Mouse (Mus musculus): ENCODE data around the gene Cdc6. TPM values are rescaled to one million over a fixed set of nuclear protein-coding genes. Genes with fewer than 3 reads are reported as not detected.

The Cdc6 gene
- polyA plus RNA-seq, 1 experiment: 0.65 TPM

- Histone ChIP-seq H3K4me1 (ENCODE audit: control insufficient read depth, insufficient read depth, insufficient read length, low read length) (peaks cover 38% of the 10 kb centered on the region), H3K4me3 (ENCODE audit: low read depth, low read length) (peak overlapping the region; percentile 72), H3K36me3 (ENCODE audit: control insufficient read depth, insufficient read depth, low read length) (peaks cover 9% of the 10 kb centered on the region), H3K27ac (ENCODE audit: insufficient read depth, low read depth, low read length) (peak overlapping the region; percentile 88), H3K27me3 (ENCODE audit: control insufficient read depth, insufficient read depth, low read length) (no peaks in the 10 kb centered on the region)
- TF ChIP-seq CTCF (IDR thresholded peaks at IDR 0.05; ENCODE audit: extremely low read depth, insufficient read length, insufficient replicate concordance, low read depth, low read length) (no peak), POLR2A (IDR thresholded peaks at IDR 0.05; ENCODE audit: low read depth, low read length) (no peak)
- 6% methylated on average over 8 of the region's 8 CpGs for WGBS
Measured at GRCm38 (mm10) chr11:98961766-98962165, 54.2 kb downstream of the Cdc6 start.

DNA sequence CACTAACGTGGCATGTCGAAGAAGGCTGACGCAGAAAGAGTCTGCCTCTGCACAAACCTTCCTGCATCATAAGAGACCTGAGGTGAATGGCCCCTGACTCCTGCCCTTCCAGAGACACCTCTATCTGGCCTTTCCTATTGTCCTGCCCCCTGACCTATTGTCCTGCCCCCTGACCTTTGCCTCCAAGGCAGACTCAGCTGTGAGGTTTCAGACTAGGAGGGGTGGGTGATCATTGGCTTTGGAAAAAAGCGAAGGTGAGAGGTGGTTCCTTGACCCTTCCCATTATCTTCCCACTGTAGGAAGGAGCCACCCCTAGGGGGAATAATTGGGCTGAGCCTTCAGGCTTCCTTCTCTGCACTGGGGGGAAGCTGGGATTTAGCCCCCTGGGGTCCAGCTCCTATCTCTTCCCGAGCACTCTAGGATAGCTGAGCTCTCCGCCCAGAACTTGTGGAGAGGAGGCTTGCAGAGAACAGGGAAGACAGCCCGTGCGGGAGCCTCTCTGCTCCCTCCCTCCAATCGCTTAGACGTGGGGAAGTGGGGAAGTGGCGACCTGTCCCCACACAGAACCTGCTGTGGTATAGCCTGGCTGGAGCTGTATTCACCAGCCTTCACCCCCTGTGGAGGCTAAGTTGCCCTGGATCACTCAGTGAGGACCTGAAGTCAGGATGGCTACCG lies 55.0 kb downstream of the Cdc6 start:
- 12% methylated on average over 12 of the region's 12 CpGs for WGBS
- peaks cover 38% of the 10 kb centered on the region for H3K4me1 ChIP-seq (ENCODE audit: control insufficient read depth, insufficient read depth, insufficient read length, low read length)

DNA sequence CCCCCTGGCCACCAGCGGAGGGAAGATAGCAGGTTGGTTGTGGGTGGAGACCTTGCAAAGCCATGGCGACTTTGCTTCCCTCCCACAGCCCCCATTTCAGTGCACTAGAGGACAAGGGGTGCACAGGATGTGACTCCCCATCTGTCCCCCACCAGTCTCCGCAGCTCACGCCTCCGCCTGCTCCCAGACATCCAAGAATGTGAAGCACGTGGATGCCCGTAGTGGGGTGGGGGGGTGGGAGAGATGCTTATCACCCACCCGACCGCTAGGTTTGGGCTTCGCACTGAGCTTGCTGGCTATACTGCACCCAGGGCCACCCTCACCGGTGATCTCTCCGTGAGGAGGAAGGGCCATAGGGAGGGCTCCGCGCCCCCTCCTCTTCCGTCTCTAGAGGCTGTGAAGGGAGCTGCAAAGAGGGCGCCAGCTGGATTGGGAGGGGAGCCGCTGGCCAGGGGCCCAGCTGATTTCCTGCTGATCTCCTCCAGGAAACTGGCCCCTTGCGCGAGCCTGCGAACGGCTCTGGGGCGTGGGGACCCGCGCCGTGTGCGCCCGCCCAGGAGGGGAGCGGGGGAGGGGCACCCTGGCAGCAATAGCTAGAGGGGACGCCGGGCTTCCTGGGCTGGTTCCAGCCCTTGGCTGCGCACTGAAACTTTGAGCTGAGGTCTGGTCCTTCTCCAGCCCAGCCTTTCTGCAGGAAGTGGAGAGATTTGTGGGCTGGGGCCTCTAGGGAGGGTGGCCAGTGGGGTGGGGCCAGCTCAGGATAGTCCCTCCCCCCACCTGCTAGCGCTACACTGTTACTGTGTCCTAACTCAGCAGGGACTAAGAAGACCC lies 55.8 kb downstream of the Cdc6 start:
- WGBS: under 1% methylated on average over 32 of the region's 32 CpGs
- Histone ChIP-seq H3K27me3 (ENCODE audit: control insufficient read depth, insufficient read depth, low read length) (no peaks in the 10 kb centered on the region), H3K4me1 (ENCODE audit: control insufficient read depth, insufficient read depth, insufficient read length, low read length) (peaks cover 38% of the 10 kb centered on the region), H3K36me3 (ENCODE audit: control insufficient read depth, insufficient read depth, low read length) (peaks cover 25% of the 10 kb centered on the region), H3K4me3 (ENCODE audit: low read depth, low read length) (peak overlapping the region; percentile 72), H3K27ac (ENCODE audit: insufficient read depth, low read depth, low read length) (peak overlapping the region; percentile 51)
- TF ChIP-seq CTCF (IDR thresholded peaks at IDR 0.05; ENCODE audit: extremely low read depth, insufficient read length, insufficient replicate concordance, low read depth, low read length) (no peak; the same call in 1 of the 2 replicates), POLR2A (IDR thresholded peaks at IDR 0.05; ENCODE audit: low read depth, low read length) (no peak)

More for the DNA sequence above, 55.0 kb downstream of the Cdc6 start:
- no peak for TF ChIP-seq CTCF (IDR thresholded peaks at IDR 0.05; ENCODE audit: extremely low read depth, insufficient read length, insufficient replicate concordance, low read depth, low read length)
- TF ChIP-seq POLR2A (IDR thresholded peaks at IDR 0.05; ENCODE audit: low read depth, low read length): no peak
- Histone ChIP-seq H3K27me3 (ENCODE audit: control insufficient read depth, insufficient read depth, low read length) (no peaks in the 10 kb centered on the region), H3K27ac (ENCODE audit: insufficient read depth, low read depth, low read length) (peak overlapping the region; percentile 36), H3K4me3 (ENCODE audit: low read depth, low read length) (peak overlapping the region; percentile 72), H3K36me3 (ENCODE audit: control insufficient read depth, insufficient read depth, low read length) (peaks cover 17% of the 10 kb centered on the region)

DNA sequence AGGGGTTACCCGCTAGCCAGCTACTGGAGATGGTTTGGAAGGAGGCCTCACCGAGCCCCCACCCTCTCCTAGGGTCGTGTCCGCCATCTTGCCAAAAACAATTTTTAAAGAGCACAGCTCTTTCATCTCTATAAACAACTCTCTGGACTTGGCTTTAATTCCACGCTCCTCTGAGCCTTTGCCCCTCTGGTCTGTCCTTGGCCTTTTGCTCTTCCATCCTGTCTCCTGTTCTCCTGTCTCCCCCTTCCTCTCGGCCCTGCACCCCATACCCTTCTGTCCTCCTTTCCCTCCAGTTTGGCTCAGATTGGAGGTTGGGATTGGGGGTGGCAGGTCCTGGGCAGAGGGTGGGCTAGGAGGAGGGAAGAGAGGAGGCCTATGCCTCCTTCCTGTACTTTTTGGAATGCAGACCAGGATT lies 56.6 kb downstream of the Cdc6 start:
- peak overlapping the region; percentile 43 for H3K27ac ChIP-seq (ENCODE audit: insufficient read depth, low read depth, low read length)
- H3K36me3 ChIP-seq (ENCODE audit: control insufficient read depth, insufficient read depth, low read length): peaks cover 32% of the 10 kb centered on the region
- H3K4me1 ChIP-seq (ENCODE audit: control insufficient read depth, insufficient read depth, insufficient read length, low read length): peaks cover 38% of the 10 kb centered on the region
- WGBS: 12% methylated on average over 6 of the region's 6 CpGs
- no peak for TF ChIP-seq POLR2A (IDR thresholded peaks at IDR 0.05; ENCODE audit: low read depth, low read length)
- TF ChIP-seq CTCF (IDR thresholded peaks at IDR 0.05; ENCODE audit: extremely low read depth, insufficient read length, insufficient replicate concordance, low read depth, low read length): no peak
- H3K27me3 ChIP-seq (ENCODE audit: control insufficient read depth, insufficient read depth, low read length): no peaks in the 10 kb centered on the region
- H3K4me3 ChIP-seq (ENCODE audit: low read depth, low read length): peak overlapping the region; percentile 72

GRCm38 (mm10) chr11:98964616-98965415 lies 57.2 kb downstream of the Cdc6 start:
- Histone ChIP-seq H3K36me3 (ENCODE audit: control insufficient read depth, insufficient read depth, low read length) (peaks cover 37% of the 10 kb centered on the region), H3K27ac (ENCODE audit: insufficient read depth, low read depth, low read length) (peak overlapping the region; percentile 43; the same call in 1 of the 2 replicates), H3K4me3 (ENCODE audit: low read depth, low read length) (peak overlapping the region; percentile 17), H3K27me3 (ENCODE audit: control insufficient read depth, insufficient read depth, low read length) (no peaks in the 10 kb centered on the region), H3K4me1 (ENCODE audit: control insufficient read depth, insufficient read depth, insufficient read length, low read length) (peaks cover 35% of the 10 kb centered on the region)
- 26% methylated on average over 15 of the region's 15 CpGs for WGBS
- TF ChIP-seq POLR2A (IDR thresholded peaks at IDR 0.05; ENCODE audit: low read depth, low read length): no peak
- TF ChIP-seq CTCF (IDR thresholded peaks at IDR 0.05; ENCODE audit: extremely low read depth, insufficient read length, insufficient replicate concordance, low read depth, low read length): no peak

DNA sequence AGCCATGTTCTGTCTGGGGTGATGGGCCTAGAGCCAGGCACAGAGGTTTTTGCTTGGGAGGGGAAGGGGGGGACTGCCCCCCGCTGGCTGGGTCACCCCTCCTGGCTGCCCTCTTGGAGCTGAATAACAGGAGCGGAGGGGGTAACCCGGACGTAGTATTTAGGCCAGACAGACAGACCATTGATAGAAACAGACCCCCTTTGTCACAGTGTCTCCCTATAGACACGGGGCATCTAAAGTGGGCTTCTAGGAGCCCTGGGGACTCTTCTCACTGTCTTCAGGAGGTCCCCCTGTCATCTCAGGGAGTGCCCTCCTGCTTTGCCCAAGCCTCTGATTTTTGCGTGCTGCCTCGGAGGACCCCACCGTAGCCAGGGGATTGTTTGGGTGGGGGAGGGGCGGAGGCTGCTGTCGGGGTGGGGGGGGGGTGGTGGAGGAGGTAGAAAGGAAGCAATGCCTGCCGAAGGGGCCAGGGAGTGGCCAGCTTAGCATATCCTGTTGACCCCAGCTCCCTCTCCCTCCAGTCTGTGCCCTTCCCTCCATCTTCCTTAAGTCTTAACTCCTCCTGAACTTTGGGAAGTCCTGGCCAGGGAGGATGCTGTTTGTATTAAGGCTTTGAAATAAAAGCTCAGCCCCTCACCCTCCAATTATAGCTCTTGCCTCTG lies 57.9 kb downstream of the Cdc6 start:
- Histone ChIP-seq H3K27me3 (ENCODE audit: control insufficient read depth, insufficient read depth, low read length) (no peaks in the 10 kb centered on the region), H3K27ac (ENCODE audit: insufficient read depth, low read depth, low read length) (no peak overlapping the region), H3K36me3 (ENCODE audit: control insufficient read depth, insufficient read depth, low read length) (peaks cover 44% of the 10 kb centered on the region), H3K4me3 (ENCODE audit: low read depth, low read length) (no peak overlapping the region), H3K4me1 (ENCODE audit: control insufficient read depth, insufficient read depth, insufficient read length, low read length) (peaks cover 41% of the 10 kb centered on the region)
- 41% methylated on average over 11 of the region's 11 CpGs for WGBS
- no peak for TF ChIP-seq CTCF (IDR thresholded peaks at IDR 0.05; ENCODE audit: extremely low read depth, insufficient read length, insufficient replicate concordance, low read depth, low read length)
- TF ChIP-seq POLR2A (IDR thresholded peaks at IDR 0.05; ENCODE audit: low read depth, low read length): no peak

All from small intestine, adult 2 months (tissue).